Mouse (Mus musculus) kidney, postnatal 0 days (tissue): ENCODE data around the gene Cers3. TPM values are rescaled to one million over a fixed set of nuclear protein-coding genes. Genes with fewer than 3 reads are reported as not detected.

Experiments used
- ATAC-seq: fragments of 200-750 bp; cut with Nextera tagmentation; replicated peaks from 2 replicates; pipeline ENCODE4 v1.8.0; 2017; ENCODE audit warnings: low read depth, moderate number of reproducible peaks, moderate TSS enrichment, moderate library complexity; ENCODE audit not compliant: low FRiP score
- DNase-seq: peaks from one replicate; pipeline ENCODE4 v3.0.0-alpha.2; 2016; ENCODE audit warnings: low spot score
- H3K27ac ChIP-seq: fragments of 300-500 bp; sonication (generic); 2 replicates; pipeline ENCODE4 v1.5.1; 2014; ENCODE audit warnings: mild to moderate bottlenecking
- H3K27me3 ChIP-seq: fragments of 300-500 bp; sonication (generic); 2 replicates; pipeline ENCODE4 v1.6.1; 2014; ENCODE audit warnings: low read length, mixed read lengths; ENCODE audit not compliant: insufficient read depth
- H3K36me3 ChIP-seq: fragments of 300-500 bp; sonication (generic); 2 replicates; pipeline ENCODE4 v1.6.1; 2014; ENCODE audit warnings: low read length, mixed read lengths; ENCODE audit not compliant: insufficient read depth
- H3K4me1 ChIP-seq: fragments of 300-500 bp; sonication (generic); replicated peaks from 2 replicates; pipeline ENCODE4 v1.6.1; 2014; ENCODE audit warnings: antibody characterized with exemption, low read length, mixed read lengths; ENCODE audit not compliant: insufficient read depth
- H3K4me2 ChIP-seq: fragments of 300-500 bp; sonication (generic); 2 replicates; pipeline ENCODE4 v1.6.1; 2014; ENCODE audit warnings: mild to moderate bottlenecking, low read length, moderate library complexity, mixed read lengths
- H3K4me3 ChIP-seq: fragments of 300-500 bp; sonication (generic); replicated peaks from 2 replicates; pipeline ENCODE4 v1.5.1; 2014; ENCODE audit warnings: low read depth, low read length
- H3K9ac ChIP-seq: fragments of 300-500 bp; sonication (generic); 2 replicates; pipeline ENCODE4 v1.6.1; 2014; ENCODE audit warnings: low read depth, low read length
- H3K9me3 ChIP-seq: fragments of 300-500 bp; sonication (generic); replicated peaks from 2 replicates; pipeline ENCODE4 v1.6.1; 2016; ENCODE audit warnings: low read length, inconsistent platforms, mixed read lengths
- CTCF ChIP-seq: IDR thresholded peaks from 2 replicates; pipeline ENCODE4 v1.5.1; 2016; ENCODE audit warnings: antibody characterized with exemption, low read depth, mild to moderate bottlenecking, moderate library complexity
- WGBS: fragments of 180-500 bp; shearing (Covaris S2); extraction: QIAGEN DNeasy Blood & Tissue Kit; methylation state at CpG from one replicate; pipeline ENCODE4 v1.1.7; 2014; 5-methylcytosine and 5-hydroxymethylcytosine counted together
- polyA plus RNA-seq: library from polyadenylated mRNA; unstranded; fragments of >200 nt; fragmentation: Nextera tagmentation; extraction: Ambion mirVana; gene quantifications from 2 replicates; pipeline ENCODE4 v1.2.1, GENCODE M21; 2015

The Cers3 gene
- polyA plus RNA-seq, 1 experiment from 2014 or later = 2.7 TPM

DNA sequence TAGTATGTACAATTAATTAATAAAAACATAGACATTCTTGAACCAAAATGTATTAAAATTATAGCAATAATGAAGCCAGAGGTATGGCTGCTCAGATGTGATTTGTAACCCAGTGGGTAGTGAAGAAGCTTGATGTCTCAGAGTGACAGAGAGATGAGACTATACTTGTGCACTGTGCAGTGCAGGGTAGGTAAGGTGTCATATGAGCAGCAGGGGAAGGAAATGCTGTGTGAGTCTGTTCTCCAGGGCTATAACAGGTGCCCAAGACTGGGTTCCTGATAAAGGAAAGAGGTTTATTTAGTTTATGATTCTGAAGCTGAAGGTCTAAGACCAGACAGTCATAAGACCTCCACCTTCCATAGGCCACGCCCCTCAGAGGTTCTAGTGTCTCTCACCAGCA, 69.9 kb downstream of the Cers3 start:
- WGBS = 77% methylated on average over 1 of the region's 1 CpGs
- Histone ChIP-seq H3K36me3 (no peaks in the 10 kb centered on the region), H3K4me3 (no peak overlapping the region), H3K9ac (no peak overlapping the region), H3K4me1 (no peaks in the 10 kb centered on the region; the same call in 1 of the 2 replicates), H3K27me3 (no peaks in the 10 kb centered on the region), H3K27ac (no peak overlapping the region), H3K4me2 (no peak overlapping the region), H3K9me3 (no peaks in the 10 kb centered on the region)
- DNase-seq (no peak), ATAC-seq (no peak; the same call in 1 of the 2 replicates)
- no peak for TF ChIP-seq CTCF

DNA sequence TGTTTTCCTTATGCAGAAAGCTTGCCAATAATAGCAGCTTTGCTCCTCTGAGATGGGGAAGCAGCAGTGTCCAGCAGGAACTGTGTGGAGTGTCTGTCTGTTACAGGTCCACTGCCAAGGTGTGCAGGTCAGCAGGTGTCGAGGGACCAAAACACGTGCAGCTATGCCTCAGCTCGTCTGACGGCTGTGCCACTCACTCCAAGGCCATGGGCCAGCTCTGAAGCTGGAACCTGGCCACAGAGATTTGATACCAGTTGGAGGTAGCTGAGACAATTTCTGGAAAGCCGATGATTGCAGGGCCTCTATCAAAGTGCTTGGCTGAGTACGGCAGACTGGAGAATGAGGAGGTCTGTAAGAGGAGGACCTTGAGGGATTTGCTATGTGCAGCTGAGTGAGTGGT, 72.2 kb downstream of the Cers3 start:
- Histone ChIP-seq H3K4me3 (no peak overlapping the region), H3K9me3 (no peaks in the 10 kb centered on the region), H3K27me3 (no peaks in the 10 kb centered on the region), H3K9ac (no peak overlapping the region), H3K27ac (no peak overlapping the region), H3K36me3 (no peaks in the 10 kb centered on the region), H3K4me2 (no peak overlapping the region), H3K4me1 (no peaks in the 10 kb centered on the region; the same call in 1 of the 2 replicates)
- WGBS = 75% methylated on average over 6 of the region's 6 CpGs
- no peak for DNase-seq
- ATAC-seq = no peak
- TF ChIP-seq CTCF = no peak

DNA sequence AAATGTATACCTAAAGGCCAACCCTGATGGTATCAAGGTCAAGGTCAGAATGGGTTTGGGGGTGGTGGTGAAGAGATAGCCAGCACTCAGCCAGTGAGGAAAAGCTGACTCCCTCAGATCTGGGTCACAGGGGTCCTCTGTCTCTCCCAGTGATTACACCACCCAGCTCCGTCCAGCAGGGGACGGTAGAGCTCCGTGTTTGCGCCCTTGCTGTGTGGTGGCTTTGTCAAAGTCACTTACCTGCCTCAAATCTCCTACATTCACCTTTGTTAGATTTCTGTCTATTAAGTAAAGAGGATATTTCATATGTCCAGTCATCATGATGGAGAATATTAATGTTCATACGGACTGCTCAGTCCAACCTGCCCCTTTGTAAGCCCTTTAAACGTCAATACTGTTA, 76.7 kb downstream of the Cers3 start:
- peak; percentile 92 for TF ChIP-seq CTCF
- H3K27ac ChIP-seq = no peak overlapping the region
- no peak overlapping the region for H3K4me2 ChIP-seq
- no peaks in the 10 kb centered on the region for H3K4me1 ChIP-seq
- ATAC-seq (no peak), DNase-seq (peak; percentile 38)
- no peaks in the 10 kb centered on the region for H3K36me3 ChIP-seq
- no peak overlapping the region for H3K4me3 ChIP-seq
- no peaks in the 10 kb centered on the region for H3K27me3 ChIP-seq
- H3K9me3 ChIP-seq = no peaks in the 10 kb centered on the region
- H3K9ac ChIP-seq = no peak overlapping the region
- 28% methylated on average over 6 of the region's 6 CpGs for WGBS

DNA sequence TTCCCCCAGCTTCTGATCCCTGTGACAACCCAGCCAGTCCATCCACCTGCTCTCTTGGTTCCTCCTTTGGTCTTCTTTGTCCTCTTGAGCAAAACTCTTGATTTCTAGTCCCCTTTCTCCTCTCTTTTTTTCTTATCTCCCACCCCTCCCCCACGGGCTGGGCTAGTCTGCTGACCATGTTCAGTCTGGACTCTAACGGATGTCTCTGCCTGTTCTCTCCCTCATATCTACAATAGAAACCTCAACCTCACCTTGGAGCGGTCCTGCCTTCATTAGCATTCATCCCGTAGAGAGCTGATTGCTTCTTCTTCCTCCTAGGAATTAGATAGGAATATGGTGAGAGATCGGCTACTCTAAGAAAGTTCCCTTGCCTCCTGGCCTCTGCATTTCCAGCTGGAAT, 87.5 kb downstream of the Cers3 start:
- H3K9ac ChIP-seq = no peak overlapping the region
- H3K27ac ChIP-seq = no peak overlapping the region
- 53% methylated on average over 5 of the region's 5 CpGs for WGBS

DNA sequence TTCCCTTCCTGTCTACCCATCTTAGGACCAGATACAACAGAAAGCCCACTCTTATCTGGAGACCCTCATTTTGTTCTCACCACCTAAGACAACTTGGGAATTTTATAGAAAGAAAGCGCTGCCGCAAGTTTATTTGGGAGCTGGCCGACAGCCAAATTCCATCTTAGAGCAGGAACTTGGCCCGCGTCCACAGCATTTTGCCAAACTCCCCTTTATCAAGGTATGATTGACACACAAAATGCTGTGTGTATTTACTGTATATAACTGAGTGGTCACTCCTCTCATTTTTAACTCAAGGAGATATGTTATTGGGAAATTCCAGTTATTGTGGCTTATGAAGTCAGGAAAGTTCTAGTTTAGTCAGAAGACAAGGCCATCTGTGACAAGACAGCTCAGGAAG, 88.0 kb downstream of the Cers3 start:
- 32% methylated on average over 5 of the region's 5 CpGs for WGBS
- Histone ChIP-seq H3K4me1 (no peaks in the 10 kb centered on the region), H3K27ac (no peak overlapping the region), H3K4me2 (peak overlapping the region; percentile 13; the same call in 1 of the 2 replicates), H3K36me3 (no peaks in the 10 kb centered on the region), H3K9me3 (no peaks in the 10 kb centered on the region), H3K9ac (no peak overlapping the region), H3K27me3 (no peaks in the 10 kb centered on the region), H3K4me3 (no peak overlapping the region)
- ATAC-seq (no peak), DNase-seq (peak; percentile 59)
- no peak for TF ChIP-seq CTCF

More for the DNA sequence above, 87.5 kb downstream of the Cers3 start:
- ATAC-seq = no peak
- DNase-seq = no peak
- no peaks in the 10 kb centered on the region for H3K9me3 ChIP-seq
- H3K27me3 ChIP-seq = no peaks in the 10 kb centered on the region
- TF ChIP-seq CTCF = no peak
- no peak overlapping the region for H3K4me3 ChIP-seq
- peak overlapping the region; percentile 13; the same call in 1 of the 2 replicates for H3K4me2 ChIP-seq
- no peaks in the 10 kb centered on the region for H3K4me1 ChIP-seq
- H3K36me3 ChIP-seq = no peaks in the 10 kb centered on the region

DNA sequence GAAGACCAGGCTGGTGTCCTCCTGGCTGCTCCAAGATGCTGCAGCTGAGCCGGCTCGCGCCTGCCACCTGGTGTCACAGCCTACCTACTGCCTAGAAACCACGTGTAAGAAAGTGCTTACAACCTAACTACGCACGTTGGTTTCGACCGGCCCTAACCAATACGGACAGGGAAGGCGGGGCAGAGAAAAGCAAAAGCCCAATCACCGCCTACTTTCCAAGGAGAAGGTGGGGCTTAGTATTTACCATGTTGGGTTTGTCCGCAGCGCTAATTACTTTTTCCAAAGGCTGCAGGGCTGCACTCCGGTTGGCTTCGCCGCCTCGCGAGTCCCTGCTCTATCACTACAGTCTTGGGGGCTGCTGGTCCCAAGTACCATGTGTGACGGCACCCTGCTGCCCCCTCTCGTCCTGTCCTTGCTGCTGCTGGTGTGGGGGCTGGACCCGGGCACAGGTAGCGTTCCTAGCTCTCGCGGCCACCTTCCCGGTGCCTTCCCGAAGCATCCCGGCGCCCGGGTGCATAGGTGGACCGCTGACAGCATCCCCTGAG, 96.2 kb downstream of the Cers3 start, which contains the start of gene Adamts17:
Gene Adamts17 (plus strand): TSS at position 273 of the 545 bp plus-strand sequence.
- Histone ChIP-seq H3K27ac (no peak within 1 kb of the TSS), H3K4me2 (peak within 1 kb of the TSS; percentile 100), H3K4me1 (peaks cover 11% of the 10 kb centered on the region; the same call in 1 of the 2 replicates), H3K36me3 (no peaks in the 10 kb centered on the region), H3K27me3 (no peaks in the 10 kb centered on the region), H3K9ac (peak within 1 kb of the TSS; percentile 55; the same call in 1 of the 2 replicates), H3K4me3 (peak within 1 kb of the TSS; percentile 52), H3K9me3 (no peaks in the 10 kb centered on the region)
- peak; percentile 99 for DNase-seq
- WGBS = under 1% methylated on average over 30 of the region's 30 CpGs
- TF ChIP-seq CTCF = peak; percentile 95
- ATAC-seq = peak; percentile 96
